Mouse (Mus musculus) erythroblast, embryonic 14.5 days (primary cell): ENCODE results near the gene Zc3h12c.

Experiments used
- GATA1 ChIP-seq: IDR thresholded peaks from 2 replicates; pipeline ENCODE4 v1.6.1; 2012; ENCODE audit warnings: low read length, inconsistent platforms, mixed read lengths
- TAL1 ChIP-seq: IDR thresholded peaks from 3 replicates; pipeline ENCODE4 v1.6.1; 2012; ENCODE audit warnings: low read length, inconsistent platforms, mixed read lengths

DNA sequence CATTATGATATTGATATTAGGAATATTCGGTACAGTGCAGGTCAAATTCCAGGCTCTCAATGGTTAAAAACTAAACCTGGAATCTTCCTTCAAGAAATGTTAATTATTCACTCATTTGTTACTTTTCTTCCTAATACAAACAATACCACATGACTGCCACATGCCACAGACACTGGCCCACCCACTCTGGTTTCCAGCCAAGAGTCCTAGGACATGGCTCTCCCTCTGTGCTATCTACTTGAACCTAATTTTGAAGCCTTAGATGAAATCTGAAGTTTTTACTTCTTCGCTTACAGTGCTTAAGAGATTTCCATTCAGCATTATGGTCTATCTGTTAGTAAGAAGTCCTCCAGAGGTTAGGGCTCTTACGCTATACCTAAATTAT, 2.7 kb downstream of the Zc3h12c start:
- TF ChIP-seq TAL1 (no peak), GATA1 (no peak)
